Comparison of ENCODE assay signal across 8 mouse cellular contexts in the genomic region with DNA sequence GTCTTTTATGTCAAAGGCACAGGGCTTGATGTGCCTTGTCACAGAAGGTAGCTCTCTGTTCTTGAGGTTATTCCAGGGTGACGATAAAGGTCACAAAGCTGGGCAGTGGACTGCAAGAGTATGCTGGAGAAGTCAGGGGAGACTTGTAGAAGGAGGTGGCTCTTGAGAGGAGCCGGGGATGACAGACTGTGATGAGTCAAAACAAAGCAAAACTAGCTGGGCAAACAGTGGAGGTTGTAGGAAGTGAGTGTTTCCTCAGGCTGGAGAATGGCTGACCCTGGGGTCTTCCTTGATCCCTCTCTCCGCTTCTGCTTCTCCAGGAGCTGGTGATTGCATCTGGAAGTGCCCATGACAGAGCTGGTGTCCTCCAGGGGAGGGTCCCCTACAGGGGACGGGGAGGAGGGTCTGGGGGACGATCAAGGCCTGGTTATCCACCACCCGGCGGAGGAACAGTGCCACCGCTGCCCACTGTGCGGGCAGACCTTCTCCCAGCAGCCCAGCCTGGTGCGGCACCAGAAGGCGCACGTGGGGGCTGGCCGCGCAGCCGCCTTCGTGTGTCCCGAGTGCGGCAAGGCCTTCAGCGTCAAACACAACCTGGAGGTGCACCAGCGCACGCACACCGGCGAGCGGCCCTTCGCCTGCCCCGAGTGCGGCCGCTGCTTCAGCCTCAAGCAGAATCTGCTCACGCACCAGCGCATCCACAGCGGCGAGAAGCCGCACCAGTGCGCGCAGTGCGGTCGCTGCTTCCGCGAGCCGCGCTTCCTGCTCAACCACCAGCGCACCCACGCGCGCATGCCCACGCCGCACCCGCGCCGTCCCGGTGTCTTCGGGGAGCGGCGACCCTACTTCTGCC. TPM values are rescaled to one million over a fixed set of nuclear protein-coding genes. Genes with fewer than 3 reads are reported as not detected.
DNase-seq lines count a peak whose midpoint lies in the region; ATAC-seq lines count a peak whose summit lies in the region.

No protein-coding gene starts in this region.

- H3K9ac ChIP-seq in lung, embryonic 16.5 days (ENCODE audit: low read length), result peak overlapping the region; percentile 56
- H3K9ac ChIP-seq in heart, embryonic 15.5 days, result peak overlapping the region; percentile 43
- H3K9ac ChIP-seq in stomach, embryonic 14.5 days (replicated peaks; ENCODE audit: low read depth, low read length), result peak overlapping the region; percentile 25; the same call in 1 of the 2 replicates

- H3K9me3 ChIP-seq in lung, embryonic 16.5 days (ENCODE audit: control insufficient read depth, low read length), result no peaks in the 10 kb centered on the region
- H3K9me3 ChIP-seq in heart, embryonic 15.5 days (replicated peaks), result no peaks in the 10 kb centered on the region
- H3K9me3 ChIP-seq in midbrain, embryonic 10.5 days (replicated peaks), result no peaks in the 10 kb centered on the region
- no peaks in the 10 kb centered on the region for H3K9me3 ChIP-seq in stomach, embryonic 14.5 days (ENCODE audit: control insufficient read depth, low read depth, low read length)

- H3K4me2 ChIP-seq in lung, embryonic 16.5 days (ENCODE audit: low read depth, low read length), result peak overlapping the region; percentile 63
- peak overlapping the region; percentile 88 for H3K4me2 ChIP-seq in heart, embryonic 15.5 days
- H3K4me2 ChIP-seq in stomach, embryonic 14.5 days (replicated peaks; ENCODE audit: low read depth, low read length), result peak overlapping the region; percentile 88

- no peaks in the 10 kb centered on the region for H3K36me3 ChIP-seq in lung, embryonic 16.5 days (ENCODE audit: control insufficient read depth, insufficient read depth, low read length)
- no peaks in the 10 kb centered on the region for H3K36me3 ChIP-seq in heart, embryonic 15.5 days
- H3K36me3 ChIP-seq in midbrain, embryonic 10.5 days, result no peaks in the 10 kb centered on the region
- no peaks in the 10 kb centered on the region for H3K36me3 ChIP-seq in stomach, embryonic 14.5 days (ENCODE audit: control insufficient read depth, insufficient read depth, low read length)

- H3K27me3 ChIP-seq in lung, embryonic 16.5 days (ENCODE audit: control insufficient read depth, insufficient read depth, low read depth, low read length), result peaks cover 39% of the 10 kb centered on the region
- peaks cover 23% of the 10 kb centered on the region for H3K27me3 ChIP-seq in heart, embryonic 15.5 days
- H3K27me3 ChIP-seq in midbrain, embryonic 10.5 days (ENCODE audit: low read depth, poor library complexity, severe bottlenecking), result peaks cover 69% of the 10 kb centered on the region
- peaks cover 21% of the 10 kb centered on the region; the same call in 1 of the 2 replicates for H3K27me3 ChIP-seq in stomach, embryonic 14.5 days (ENCODE audit: control insufficient read depth, insufficient read depth, low read length)

- ATAC-seq in lung, embryonic 16.5 days (ENCODE audit: low read depth), result peak; percentile 29; the same call in 1 of the 2 replicates
- ATAC-seq in heart, embryonic 15.5 days (replicated peaks; ENCODE audit: insufficient number of reproducible peaks, insufficient read depth, low FRiP score, low read depth), result peak; percentile 14
- peak; percentile 47; the same call in 1 of the 2 replicates for ATAC-seq in stomach, embryonic 14.5 days (ENCODE audit: insufficient number of reproducible peaks, insufficient read depth, low FRiP score, low read depth)

- peaks cover 17% of the 10 kb centered on the region for H3K4me1 ChIP-seq in lung, embryonic 16.5 days (replicated peaks; ENCODE audit: control insufficient read depth, insufficient read depth, low read length)
- H3K4me1 ChIP-seq in heart, embryonic 15.5 days (replicated peaks), result peaks cover 24% of the 10 kb centered on the region
- peaks cover 29% of the 10 kb centered on the region for H3K4me1 ChIP-seq in midbrain, embryonic 10.5 days
- 0 out of 2 replicates have a peak, but pooled peaks cover 4% of the 10 kb centered on the region for H3K4me1 ChIP-seq in stomach, embryonic 14.5 days (ENCODE audit: control insufficient read depth, insufficient read depth, low read length)

- peak overlapping the region; percentile 46 for H3K4me3 ChIP-seq in lung, embryonic 16.5 days (ENCODE audit: low read length)
- peak overlapping the region; percentile 46 for H3K4me3 ChIP-seq in heart, embryonic 15.5 days
- peak overlapping the region; percentile 57 for H3K4me3 ChIP-seq in midbrain, embryonic 10.5 days
- peak overlapping the region; percentile 35 for H3K4me3 ChIP-seq in stomach, embryonic 14.5 days (ENCODE audit: low read depth, low read length)

- no peak overlapping the region for H3K27ac ChIP-seq in lung, embryonic 16.5 days (ENCODE audit: low read length)
- no peak overlapping the region for H3K27ac ChIP-seq in heart, embryonic 15.5 days
- H3K27ac ChIP-seq in midbrain, embryonic 10.5 days (replicated peaks), result peak overlapping the region; percentile 60
- no peak overlapping the region for H3K27ac ChIP-seq in stomach, embryonic 14.5 days (ENCODE audit: low read length)

- whole genome bisulfite sequencing in lung, embryonic 16.5 days, result 3% methylated on average over 51 of the region's 54 CpGs
- 9% methylated on average over 54 of the region's 54 CpGs for WGBS in heart, embryonic 15.5 days
- WGBS in midbrain, embryonic 10.5 days, result 12% methylated on average over 54 of the region's 54 CpGs
- WGBS in stomach, embryonic 14.5 days, result 8% methylated on average over 51 of the region's 54 CpGs

- no peak for DNase-seq in lung, postnatal 36 days
- DNase-seq in cerebellum, postnatal 14 days, result peak; percentile 69 to 73
- DNase-seq in layer of hippocampus, postnatal 25 days (ENCODE audit: extremely low spot score in 1 of 2, low spot score in 1 of 2), result peak; percentile 49 to 56
- DNase-seq in midbrain, embryonic 10.5 days (ENCODE audit: low spot score), result peak; percentile 45
- no peak for DNase-seq in urinary bladder, adult 2 months (ENCODE audit: low spot score)

RNA-seq across cellular contexts. Expression of gene AI854703, which starts 2.5 kb away (rescaled TPM):
- 0.41 and 0.57 TPM in 2 replicates for polyA plus RNA-seq in lung, embryonic 16.5 days (2015; fragmentation: Nextera tagmentation; extraction: Ambion mirVana)
- 0.94 and 1.0 TPM in 2 replicates for polyA plus RNA-seq in heart, embryonic 15.5 days (2015; fragmentation: Nextera tagmentation; extraction: Ambion mirVana)
- total RNA-seq in layer of hippocampus, postnatal 25 days (2021), result 10 to 100 TPM; 12.7 to 14.4 TPM
- polyA plus RNA-seq in midbrain, embryonic 10.5 days (2016; fragmentation: Nextera tagmentation; extraction: Ambion mirVana), result 0.89 TPM in 2 replicates
- polyA plus RNA-seq in stomach, embryonic 14.5 days (2014; fragmentation: Nextera tagmentation; extraction: Ambion mirVana), result 0.94 and 1.1 TPM in 2 replicates
- 5.7 and 6.2 TPM in 2 replicates for polyA plus RNA-seq in urinary bladder, adult 2 months (2012; rRNA removed)

RNA-seq across cellular contexts. Expression of gene Gimap8, which starts 18.0 kb away (rescaled TPM):
- 5.9 and 6.1 TPM in 2 replicates for polyA plus RNA-seq in lung, embryonic 16.5 days (2015; fragmentation: Nextera tagmentation; extraction: Ambion mirVana)
- 1.6 and 1.7 TPM in 2 replicates for polyA plus RNA-seq in heart, embryonic 15.5 days (2015; fragmentation: Nextera tagmentation; extraction: Ambion mirVana)
- total RNA-seq in layer of hippocampus, postnatal 25 days (2021), result under 1 TPM; 0.64 to 0.66 TPM
- 0.44 and 0.82 TPM in 2 replicates for polyA plus RNA-seq in midbrain, embryonic 10.5 days (2016; fragmentation: Nextera tagmentation; extraction: Ambion mirVana)
- polyA plus RNA-seq in stomach, embryonic 14.5 days (2014; fragmentation: Nextera tagmentation; extraction: Ambion mirVana), result 0.43 and 0.56 TPM in 2 replicates
- 6.2 and 8.1 TPM in 2 replicates for polyA plus RNA-seq in urinary bladder, adult 2 months (2012; rRNA removed)

RNA-seq across cellular contexts. Expression of gene Zfp775, which starts 27.2 kb away (rescaled TPM):
- polyA plus RNA-seq in lung, embryonic 16.5 days (2015; fragmentation: Nextera tagmentation; extraction: Ambion mirVana), result 6.2 and 7.4 TPM in 2 replicates
- 5.7 and 7.3 TPM in 2 replicates for polyA plus RNA-seq in heart, embryonic 15.5 days (2015; fragmentation: Nextera tagmentation; extraction: Ambion mirVana)
- total RNA-seq in layer of hippocampus, postnatal 25 days (2021), result 1 to 10 TPM; 7.4 to 7.6 TPM
- 10.3 and 11.4 TPM in 2 replicates for polyA plus RNA-seq in midbrain, embryonic 10.5 days (2016; fragmentation: Nextera tagmentation; extraction: Ambion mirVana)
- polyA plus RNA-seq in stomach, embryonic 14.5 days (2014; fragmentation: Nextera tagmentation; extraction: Ambion mirVana), result 6.9 and 7.0 TPM in 2 replicates
- polyA plus RNA-seq in urinary bladder, adult 2 months (2012; rRNA removed), result 4.6 and 7.7 TPM in 2 replicates

RNA-seq across cellular contexts. Expression of gene Gm44965, which starts 35.3 kb away (rescaled TPM):
- polyA plus RNA-seq in lung, embryonic 16.5 days (2015; fragmentation: Nextera tagmentation; extraction: Ambion mirVana), result not detected in 2 replicates
- polyA plus RNA-seq in heart, embryonic 15.5 days (2015; fragmentation: Nextera tagmentation; extraction: Ambion mirVana), result not detected in 2 replicates
- not detected for total RNA-seq in layer of hippocampus, postnatal 25 days (2021)
- 0.39 and 0.50 TPM in 2 replicates for polyA plus RNA-seq in midbrain, embryonic 10.5 days (2016; fragmentation: Nextera tagmentation; extraction: Ambion mirVana)
- not detected in 2 replicates for polyA plus RNA-seq in stomach, embryonic 14.5 days (2014; fragmentation: Nextera tagmentation; extraction: Ambion mirVana)
- polyA plus RNA-seq in urinary bladder, adult 2 months (2012; rRNA removed), result not detected in 2 replicates

RNA-seq across cellular contexts. Expression of gene Repin1, which starts 35.4 kb away (rescaled TPM):
- 30.5 and 32.3 TPM in 2 replicates for polyA plus RNA-seq in lung, embryonic 16.5 days (2015; fragmentation: Nextera tagmentation; extraction: Ambion mirVana)
- polyA plus RNA-seq in heart, embryonic 15.5 days (2015; fragmentation: Nextera tagmentation; extraction: Ambion mirVana), result 23.4 and 28.1 TPM in 2 replicates
- 10 to 100 TPM; 40.4 to 46.9 TPM for total RNA-seq in layer of hippocampus, postnatal 25 days (2021)
- 58.9 and 59.4 TPM in 2 replicates for polyA plus RNA-seq in midbrain, embryonic 10.5 days (2016; fragmentation: Nextera tagmentation; extraction: Ambion mirVana)
- polyA plus RNA-seq in stomach, embryonic 14.5 days (2014; fragmentation: Nextera tagmentation; extraction: Ambion mirVana), result 27.1 and 27.5 TPM in 2 replicates
- polyA plus RNA-seq in urinary bladder, adult 2 months (2012; rRNA removed), result 45.0 and 45.4 TPM in 2 replicates

Comparison
In these comparisons a context has a peak if more than half of its experiments do, and no peak if none do; other contexts are left out.
1. DNase-seq: peak in cerebellum, postnatal 14 days (2 of 2), layer of hippocampus, postnatal 25 days (2 of 2) and midbrain, embryonic 10.5 days (single experiment); none in lung, postnatal 36 days (single experiment) and urinary bladder, adult 2 months (single experiment).
2. Peak in every context shown above with its lines, with median percentiles within 50 percentile points of each other: ATAC-seq, H3K4me2 ChIP-seq, H3K4me3 ChIP-seq and H3K9ac ChIP-seq.